Comparison of ENCODE assay signal across 33 mouse cellular contexts in the genomic region with DNA sequence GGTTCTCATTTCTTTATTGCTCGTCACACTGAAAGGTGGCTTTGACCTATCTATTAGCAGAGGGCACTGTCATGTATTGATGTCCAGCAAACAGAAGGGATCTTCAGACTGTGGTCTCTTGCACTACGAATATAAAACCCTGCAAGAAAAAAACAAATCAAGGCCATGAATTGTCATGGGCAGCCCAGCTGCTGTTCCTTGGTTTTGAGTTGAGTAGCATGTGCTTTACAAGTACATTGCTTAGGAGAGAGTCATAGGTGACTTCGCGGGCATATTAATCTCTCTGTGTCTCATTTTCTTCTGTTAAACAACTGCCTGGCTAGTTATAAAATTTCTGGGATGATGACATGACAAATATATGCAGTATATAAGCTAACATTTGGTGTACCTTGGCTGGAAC.
"Had no signal": no experiment of that assay in that cellular context is flagged by ENCODE, and none has a peak within 500 bp of the region (broad histone marks: within the 10 kb centered on the region; RNA-seq: fewer than 3 reads in every experiment).

No protein-coding gene starts in this region.

- ATAC-seq: hindbrain, embryonic 16.5 days; hindbrain, postnatal 0 days; inflammation-experienced regulatory T-cells, adult 6 months; intestine, embryonic 15.5 days; intestine, embryonic 16.5 days; intestine, postnatal 0 days had no signal

- H3K4me2 ChIP-seq: heart, embryonic 11.5 days; heart, embryonic 12.5 days; heart, embryonic 13.5 days; heart, embryonic 15.5 days; hindbrain, embryonic 12.5 days; hindbrain, embryonic 13.5 days; hindbrain, embryonic 14.5 days; hindbrain, embryonic 15.5 days; intestine, embryonic 15.5 days; kidney, embryonic 15.5 days had no signal

- H3K9ac ChIP-seq: heart, embryonic 12.5 days; heart, embryonic 13.5 days; heart, embryonic 15.5 days; hindbrain, embryonic 12.5 days; hindbrain, embryonic 13.5 days; hindbrain, embryonic 14.5 days; hindbrain, embryonic 15.5 days; intestine, embryonic 15.5 days; kidney, embryonic 15.5 days had no signal

- H3K27me3 ChIP-seq: heart, embryonic 12.5 days; heart, embryonic 13.5 days; heart, embryonic 15.5 days; hindbrain, embryonic 12.5 days; hindbrain, embryonic 13.5 days; hindbrain, embryonic 15.5 days; intestine, embryonic 15.5 days; kidney, embryonic 15.5 days had no signal

- H3K4me3 ChIP-seq: heart, embryonic 12.5 days; heart, embryonic 13.5 days; heart, embryonic 15.5 days; hindbrain, embryonic 12.5 days; hindbrain, embryonic 13.5 days; hindbrain, embryonic 15.5 days; intestine, embryonic 15.5 days; kidney, embryonic 15.5 days; layer of hippocampus, adult 2 months had no signal

- H3K36me3 ChIP-seq: heart, embryonic 12.5 days; heart, embryonic 13.5 days; heart, embryonic 15.5 days; hindbrain, embryonic 12.5 days; hindbrain, embryonic 13.5 days; hindbrain, embryonic 15.5 days; intestine, embryonic 15.5 days; kidney, embryonic 15.5 days had no signal

- H3K9me3 ChIP-seq: heart, embryonic 13.5 days; heart, embryonic 15.5 days; hindbrain, embryonic 12.5 days; hindbrain, embryonic 13.5 days; hindbrain, embryonic 15.5 days; intestine, embryonic 15.5 days; kidney, embryonic 15.5 days had no signal

- DNase-seq: heart, postnatal 10 days; heart, postnatal 14 days; heart, postnatal 36 days; heart, postnatal 4 days; kidney, adult 11 months; kidney, adult 18-20 months; kidney, adult 2 months; kidney, adult 8-10 months; kidney, adult 9 months; kidney, postnatal 10 days; kidney, postnatal 14 days; kidney, postnatal 25 days; kidney, postnatal 36 days; kidney, postnatal 4 days; layer of hippocampus, adult 9-11 months; layer of hippocampus, postnatal 36 days had no signal

- H3K27ac ChIP-seq: heart, embryonic 13.5 days; heart, embryonic 15.5 days; hindbrain, embryonic 12.5 days; hindbrain, embryonic 13.5 days; hindbrain, embryonic 14.5 days; hindbrain, embryonic 15.5 days; hindbrain, postnatal 0 days; intestine, embryonic 15.5 days; kidney, embryonic 15.5 days; kidney, postnatal 0 days; layer of hippocampus, adult 2 months had no signal

- H3K4me1 ChIP-seq: heart, embryonic 12.5 days; heart, embryonic 13.5 days; heart, embryonic 15.5 days; hindbrain, embryonic 12.5 days; hindbrain, embryonic 15.5 days; intestine, embryonic 15.5 days; kidney, embryonic 15.5 days had no signal
